Mouse (Mus musculus) limb, embryonic 14.5 days (tissue): ENCODE results near the gene Cdk6. TPM values are rescaled to one million over a fixed set of nuclear protein-coding genes. Genes with fewer than 3 reads are reported as not detected.
"Not testable (repeated sequence)": the region's sequence is repeated elsewhere in the genome, so short reads cannot be mapped to it uniquely, and the experiment has no call there.

ENCODE experiments used
- ATAC-seq: fragments of 200-750 bp; cut with Nextera tagmentation; 2 replicates; pipeline ENCODE4 v1.8.0; 2017; ENCODE audit warnings: low read depth, moderate number of reproducible peaks, moderate TSS enrichment; ENCODE audit not compliant: low FRiP score
- DNase-seq: peaks from one replicate; pipeline ENCODE4 v3.0.0-alpha.2; 2015; ENCODE audit warnings: low spot score
- H3K27ac ChIP-seq: fragments of 300-500 bp; sonication (generic); replicated peaks from 2 replicates; pipeline ENCODE4 v1.5.1; 2014; ENCODE audit warnings: low read depth, mild to moderate bottlenecking, low read length, moderate library complexity, mixed read lengths
- H3K27me3 ChIP-seq: fragments of 300-500 bp; sonication (generic); 2 replicates; pipeline ENCODE4 v1.6.1; 2014; ENCODE audit warnings: low read length, mixed read lengths; ENCODE audit not compliant: control insufficient read depth, insufficient read depth
- H3K36me3 ChIP-seq: fragments of 300-500 bp; sonication (generic); 2 replicates; pipeline ENCODE4 v1.6.1; 2014; ENCODE audit warnings: mild to moderate bottlenecking, low read length, moderate library complexity, mixed read lengths; ENCODE audit not compliant: control insufficient read depth, insufficient read depth
- H3K4me1 ChIP-seq: fragments of 300-500 bp; sonication (generic); 2 replicates; pipeline ENCODE4 v1.6.1; 2014; ENCODE audit warnings: antibody characterized with exemption, low read length, mixed read lengths; ENCODE audit not compliant: control insufficient read depth, insufficient read depth
- H3K4me2 ChIP-seq: fragments of 300-500 bp; sonication (generic); replicated peaks from 2 replicates; pipeline ENCODE4 v1.6.1; 2014; ENCODE audit warnings: low read depth, mild to moderate bottlenecking, low read length, moderate library complexity; ENCODE audit not compliant: severe bottlenecking
- H3K4me3 ChIP-seq: fragments of 300-500 bp; sonication (generic); replicated peaks from 2 replicates; pipeline ENCODE4 v1.5.1; 2014; ENCODE audit warnings: low read length
- H3K9ac ChIP-seq: fragments of 300-500 bp; sonication (generic); 2 replicates; pipeline ENCODE4 v1.6.1; 2014; ENCODE audit warnings: mild to moderate bottlenecking, low read depth, low read length, moderate library complexity; ENCODE audit not compliant: severe bottlenecking
- H3K9me3 ChIP-seq: fragments of 300-500 bp; sonication (generic); 2 replicates; pipeline ENCODE4 v1.6.1; 2016; ENCODE audit warnings: low read length; ENCODE audit not compliant: control insufficient read depth
- POLR2A ChIP-seq: fragments of 200-500 bp; IDR thresholded peaks from 2 replicates; pipeline ENCODE4 v1.8.0; 2012; ENCODE audit warnings: inconsistent platforms, mild to moderate bottlenecking, moderate library complexity, borderline replicate concordance; ENCODE audit not compliant: insufficient read depth, insufficient read length; ENCODE audit errors: extremely low read depth
- WGBS: fragments of 180-500 bp; shearing (Covaris S2); extraction: QIAGEN DNeasy Blood & Tissue Kit; methylation state at CpG from one replicate; pipeline ENCODE4 v1.1.7; 2014; 5-methylcytosine and 5-hydroxymethylcytosine counted together
- polyA plus RNA-seq, 2 experiments: library from polyadenylated mRNA; depleted of rRNA in 1 of 2; stranded (reverse) in 1 of 2; unstranded in 1 of 2; fragments of >200 nt; fragmentation: Nextera tagmentation in 1 of 2; extraction: Ambion mirVana in 1 of 2; gene quantifications; 2 replicates each; pipeline versions ENCODE4 v1.2.1 to v1.2.3; 2012 to 2014

Gene Cdk6
- polyA plus RNA-seq, 2 experiments, result 11.3 to 23.8 TPM

- H3K4me2 ChIP-seq, result no peak overlapping the region
- TF ChIP-seq POLR2A, result no peak
- H3K27ac ChIP-seq, result no peak overlapping the region
- no peaks in the 10 kb centered on the region for H3K27me3 ChIP-seq
- 0 out of 2 replicates have a peak, but pooled peaks cover 10% of the 10 kb centered on the region for H3K36me3 ChIP-seq
- ATAC-seq, result no peak
- no peak for DNase-seq
- no peaks in the 10 kb centered on the region for H3K4me1 ChIP-seq
- WGBS, result 91% methylated on average over 10 of the region's 10 CpGs
- no peaks in the 10 kb centered on the region for H3K9me3 ChIP-seq
- no peak overlapping the region for H3K4me3 ChIP-seq
- H3K9ac ChIP-seq, result no peak overlapping the region
These were observed 181.5 kb downstream of the Cdk6 start for GRCm38 (mm10) chr5:3522826-3523225.

- H3K27ac ChIP-seq, result no peak overlapping the region
- H3K4me1 ChIP-seq, result no peaks in the 10 kb centered on the region
- WGBS, result 47% methylated on average over 5 of the region's 5 CpGs
- ATAC-seq (no peak), DNase-seq (no peak)
- H3K4me3 ChIP-seq, result no peak overlapping the region
- no peaks in the 10 kb centered on the region for H3K27me3 ChIP-seq
- 0 out of 2 replicates have a peak, but pooled peaks cover 5% of the 10 kb centered on the region for H3K36me3 ChIP-seq
- H3K4me2 ChIP-seq, result no peak overlapping the region
- no peak overlapping the region for H3K9ac ChIP-seq
- TF ChIP-seq POLR2A, result no peak
- no peaks in the 10 kb centered on the region for H3K9me3 ChIP-seq
These were observed 185.9 kb downstream of the Cdk6 start for GRCm38 (mm10) chr5:3527041-3527691.

DNA sequence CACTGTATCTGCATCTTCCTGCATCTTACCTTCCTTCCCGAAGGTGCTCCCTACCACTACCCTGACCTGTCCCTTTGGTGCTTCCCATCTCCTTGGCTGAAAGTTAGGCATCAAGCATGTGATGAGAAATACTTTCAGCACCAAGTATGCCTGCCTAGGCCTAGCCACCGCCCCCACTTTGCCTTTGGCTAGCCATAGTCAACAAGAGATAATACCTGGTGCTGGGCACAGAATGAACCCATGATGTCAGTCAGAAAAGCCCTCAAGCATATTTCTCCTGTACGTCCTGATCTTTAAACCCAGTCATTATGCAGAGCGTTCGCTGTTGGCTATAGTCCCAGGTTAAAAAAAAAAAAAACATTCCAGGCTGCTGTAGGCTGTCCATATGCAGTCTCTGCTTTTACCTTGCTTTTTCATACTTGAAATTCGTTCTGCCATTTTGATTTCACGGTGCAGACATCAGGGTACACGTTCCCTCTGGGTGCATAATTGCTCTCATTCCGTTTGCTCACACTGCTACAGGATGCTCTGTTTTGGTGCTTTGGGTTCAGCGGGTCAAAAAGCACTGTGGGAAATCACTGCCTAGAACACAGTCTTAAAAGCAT, 188.4 kb downstream of the Cdk6 start:
- Histone ChIP-seq H3K9ac (no peak overlapping the region), H3K4me2 (no peak overlapping the region), H3K4me1 (no peaks in the 10 kb centered on the region), H3K27ac (no peak overlapping the region), H3K4me3 (no peak overlapping the region), H3K36me3 (no peaks in the 10 kb centered on the region), H3K27me3 (no peaks in the 10 kb centered on the region), H3K9me3 (no peaks in the 10 kb centered on the region)
- ATAC-seq, result no peak
- DNase-seq, result no peak
- 69% methylated on average over 10 of the region's 10 CpGs for WGBS
- TF ChIP-seq POLR2A, result no peak

DNA sequence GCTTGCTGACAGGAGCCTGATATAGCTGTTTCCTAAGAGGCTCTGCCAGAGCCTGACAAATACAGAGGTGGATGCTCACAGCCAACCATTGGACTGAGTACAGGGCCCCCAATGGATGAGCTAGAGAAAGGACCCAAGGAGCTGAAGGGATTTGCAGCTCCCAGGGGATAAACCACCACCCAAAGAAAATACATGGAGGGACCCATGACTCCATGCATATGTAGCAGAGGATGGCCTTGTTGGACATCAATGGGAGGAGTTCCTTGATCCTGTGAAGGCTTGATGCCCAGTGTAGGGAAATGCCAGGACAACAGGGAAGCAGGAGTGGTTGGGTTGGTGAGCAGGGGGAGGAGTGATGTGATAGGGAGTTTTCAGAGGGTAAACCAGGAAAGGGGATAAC, 190.8 kb downstream of the Cdk6 start:
- not testable (repeated sequence) for ATAC-seq

DNA sequence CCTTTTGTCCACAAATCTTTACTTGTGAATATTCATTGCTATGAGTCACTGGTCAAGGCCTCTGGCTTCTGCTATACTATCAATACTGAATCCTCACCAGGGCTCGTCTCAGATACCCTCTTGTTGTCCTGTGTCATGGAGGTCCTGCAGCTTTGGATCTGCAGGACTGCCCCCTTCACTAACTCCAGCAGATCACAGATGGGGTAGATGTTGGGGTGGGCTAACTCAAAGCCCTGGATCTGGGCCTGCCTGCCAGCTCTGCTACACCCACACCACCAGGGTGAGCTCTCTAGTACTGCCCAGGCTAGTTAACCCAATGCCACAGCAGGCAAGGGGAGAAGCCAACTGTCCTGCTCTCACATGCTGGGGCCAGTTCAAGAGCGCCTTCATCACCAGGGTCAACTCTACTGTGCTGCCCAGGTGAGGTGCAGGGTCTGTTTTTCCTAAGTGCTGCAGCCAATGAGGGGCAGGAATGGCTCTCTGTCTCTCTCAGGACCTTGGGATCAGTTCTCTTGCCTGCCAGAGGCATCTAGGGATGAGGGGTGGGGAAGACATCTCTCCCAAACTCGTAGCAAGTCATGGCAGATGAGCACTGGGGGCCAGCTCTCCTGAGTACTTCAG, 195.4 kb downstream of the Cdk6 start:
- Histone ChIP-seq H3K36me3 (no peaks in the 10 kb centered on the region), H3K9me3 (no peaks in the 10 kb centered on the region), H3K27me3 (no peaks in the 10 kb centered on the region), H3K9ac (no peak overlapping the region), H3K4me1 (no peaks in the 10 kb centered on the region), H3K27ac (no peak overlapping the region), H3K4me2 (no peak overlapping the region), H3K4me3 (no peak overlapping the region)
- ATAC-seq (no peak), DNase-seq (no peak)
- WGBS, result 69% methylated on average over 3 of the region's 3 CpGs
- TF ChIP-seq POLR2A, result no peak

More for the DNA sequence above, 190.8 kb downstream of the Cdk6 start:
- not testable (repeated sequence) for H3K36me3 ChIP-seq, DNase-seq, H3K9ac ChIP-seq, H3K27ac ChIP-seq, H3K27me3 ChIP-seq, H3K4me3 ChIP-seq, H3K4me1 ChIP-seq, H3K9me3 ChIP-seq, H3K4me2 ChIP-seq
